11 mouse cellular contexts compared by ENCODE assay signal in genomic region chr7:80407712-80408111, GRCm38 (mm10).
"Had no signal": no experiment of that assay in that cellular context is flagged by ENCODE, and none has a peak within 500 bp of the region (broad histone marks: within the 10 kb centered on the region; RNA-seq: fewer than 3 reads in every experiment).

No protein-coding gene starts in this region.

- H3K4me2 ChIP-seq: kidney, embryonic 15.5 days; limb, embryonic 12.5 days; liver, embryonic 13.5 days; midbrain, embryonic 13.5 days had no signal

- H3K27ac ChIP-seq: kidney, embryonic 15.5 days; limb, embryonic 12.5 days; liver, embryonic 13.5 days; midbrain, embryonic 13.5 days had no signal

- H3K9me3 ChIP-seq: kidney, embryonic 15.5 days; limb, embryonic 12.5 days; liver, embryonic 13.5 days; midbrain, embryonic 13.5 days had no signal

- H3K36me3 ChIP-seq: kidney, embryonic 15.5 days; limb, embryonic 12.5 days; liver, embryonic 13.5 days; midbrain, embryonic 13.5 days had no signal

- ATAC-seq: liver, postnatal 0 days; midbrain, embryonic 13.5 days had no signal

- DNase-seq: kidney, adult 18-20 months; kidney, postnatal 25 days; liver; liver, embryonic 13.5 days; liver, postnatal 0 days; right cerebral cortex, adult 18-20 months; right cerebral cortex, postnatal 25 days; thymus, postnatal 14 days had no signal

- H3K4me3 ChIP-seq: kidney, embryonic 15.5 days; limb, embryonic 12.5 days; liver, embryonic 13.5 days; midbrain, embryonic 13.5 days had no signal

- H3K9ac ChIP-seq: kidney, embryonic 15.5 days; limb, embryonic 12.5 days; liver, embryonic 13.5 days; liver, postnatal 0 days; midbrain, embryonic 13.5 days had no signal
